Comparison of ENCODE assay signal across 14 mouse cellular contexts in genomic region chr10:127043187-127043586, GRCm38 (mm10). TPM values are rescaled to one million over a fixed set of nuclear protein-coding genes. Genes with fewer than 3 reads are reported as not detected.
DNase-seq lines count a peak whose midpoint lies in the region; ATAC-seq and TF ChIP-seq lines count a peak whose summit lies in the region.
"Had no signal": no experiment of that assay in that cellular context is flagged by ENCODE, and none has a peak within 500 bp of the region (broad histone marks: within the 10 kb centered on the region; RNA-seq: fewer than 3 reads in every experiment).

No protein-coding gene starts in this region.

- peaks cover 16% of the 10 kb centered on the region; the same call in 1 of the 2 replicates for H3K36me3 ChIP-seq in intestine, embryonic 14.5 days (ENCODE audit: control insufficient read depth, insufficient read depth, low read length)
- H3K36me3 ChIP-seq in intestine, embryonic 16.5 days (ENCODE audit: control insufficient read depth, insufficient read depth, low read length) = 0 out of 2 replicates have a peak, but pooled peaks cover 3% of the 10 kb centered on the region
- H3K36me3 ChIP-seq in E14TG2a.4 (ENCODE audit: insufficient read depth, low read length) = peaks cover 53% of the 10 kb centered on the region
- peaks cover 34% of the 10 kb centered on the region for H3K36me3 ChIP-seq in limb, embryonic 13.5 days

- DNase-seq in intestine, embryonic 14.5 days (ENCODE audit: low spot score) = no peak
- DNase-seq in kidney, adult 8-10 months = peak; percentile 90 to 93
- DNase-seq in embryo, embryonic 11 days = no peak
- DNase-seq in testis, postnatal 10 days (ENCODE audit: low spot score) = no peak
- DNase-seq: cerebellum, adult 11-12 months; spleen, adult 18-20 months had no signal

- no peak overlapping the region for H3K9ac ChIP-seq in intestine, embryonic 14.5 days (ENCODE audit: low read length)
- no peak overlapping the region for H3K9ac ChIP-seq in intestine, embryonic 16.5 days (ENCODE audit: low read depth, low read length)
- peak overlapping the region; percentile 13; the same call in 1 of the 2 replicates for H3K9ac ChIP-seq in limb, embryonic 13.5 days

- WGBS in intestine, embryonic 14.5 days = 91% methylated on average over 6 of the region's 6 CpGs
- WGBS in intestine, embryonic 16.5 days = 92% methylated on average over 6 of the region's 6 CpGs
- WGBS in limb, embryonic 13.5 days = 88% methylated on average over 6 of the region's 6 CpGs

- H3K27me3 ChIP-seq in intestine, embryonic 14.5 days (replicated peaks; ENCODE audit: control insufficient read depth, insufficient read depth, low read length) = peaks cover 21% of the 10 kb centered on the region
- peaks cover 9% of the 10 kb centered on the region for H3K27me3 ChIP-seq in intestine, embryonic 16.5 days (replicated peaks; ENCODE audit: control insufficient read depth, insufficient read depth, low read length)
- H3K27me3 ChIP-seq in E14TG2a.4 (ENCODE audit: insufficient read depth, low read length) = peaks cover 8% of the 10 kb centered on the region
- H3K27me3 ChIP-seq in limb, embryonic 13.5 days = peaks cover 30% of the 10 kb centered on the region

- peak overlapping the region; percentile 99; the same call in 1 of the 2 replicates for H3K4me2 ChIP-seq in intestine, embryonic 14.5 days (ENCODE audit: low read length)
- H3K4me2 ChIP-seq in intestine, embryonic 16.5 days (ENCODE audit: low read depth, low read length) = no peak overlapping the region
- H3K4me2 ChIP-seq in limb, embryonic 13.5 days (replicated peaks) = peak overlapping the region; percentile 97

- H3K27ac ChIP-seq in intestine, embryonic 14.5 days (ENCODE audit: low read depth) = no peak overlapping the region
- no peak overlapping the region for H3K27ac ChIP-seq in intestine, embryonic 16.5 days (ENCODE audit: low read length)
- H3K27ac ChIP-seq in limb, embryonic 13.5 days = no peak overlapping the region
- H3K27ac ChIP-seq: embryonic facial prominence, embryonic 12.5 days; heart, embryonic 13.5 days; hindbrain, postnatal 0 days had no signal

- no peak overlapping the region for H3K4me3 ChIP-seq in intestine, embryonic 14.5 days (ENCODE audit: low read depth, low read length)
- H3K4me3 ChIP-seq in intestine, embryonic 16.5 days (ENCODE audit: low read length) = no peak overlapping the region
- peak overlapping the region; percentile 93 for H3K4me3 ChIP-seq in E14TG2a.4 (replicated peaks; ENCODE audit: low read length)
- H3K4me3 ChIP-seq in limb, embryonic 13.5 days = no peak overlapping the region

- no peak for TF ChIP-seq CTCF in E14TG2a.4 (conservative IDR thresholded peaks at IDR 0.05; ENCODE audit: low read length)

- ATAC-seq in intestine, embryonic 14.5 days (replicated peaks; ENCODE audit: low FRiP score, low TSS enrichment, low read depth) = no peak
- ATAC-seq in intestine, embryonic 16.5 days = no peak
- no peak for ATAC-seq in limb, embryonic 13.5 days (ENCODE audit: low FRiP score, low read depth)
- no peak for ATAC-seq in activated CD4-positive, CD25-positive, alpha-beta regulatory T cell, adult 4 months
- ATAC-seq: hindbrain, postnatal 0 days had no signal

- peaks cover 8% of the 10 kb centered on the region for H3K4me1 ChIP-seq in intestine, embryonic 14.5 days (replicated peaks; ENCODE audit: control insufficient read depth, insufficient read depth, low read length)
- peaks cover 7% of the 10 kb centered on the region; the same call in 1 of the 2 replicates for H3K4me1 ChIP-seq in intestine, embryonic 16.5 days (ENCODE audit: control insufficient read depth, insufficient read depth, low read length)
- H3K4me1 ChIP-seq in E14TG2a.4 (replicated peaks; ENCODE audit: low read depth, low read length) = peaks cover 76% of the 10 kb centered on the region
- peaks cover 19% of the 10 kb centered on the region for H3K4me1 ChIP-seq in limb, embryonic 13.5 days

- H3K9me3 ChIP-seq in intestine, embryonic 14.5 days (ENCODE audit: control insufficient read depth, low read length) = no peaks in the 10 kb centered on the region
- H3K9me3 ChIP-seq in intestine, embryonic 16.5 days (ENCODE audit: control insufficient read depth, low read length) = no peaks in the 10 kb centered on the region
- H3K9me3 ChIP-seq in E14TG2a.4 (ENCODE audit: low read length) = no peaks in the 10 kb centered on the region
- no peaks in the 10 kb centered on the region for H3K9me3 ChIP-seq in limb, embryonic 13.5 days
- H3K9me3 ChIP-seq: embryonic facial prominence, embryonic 12.5 days; heart, embryonic 13.5 days had no signal

RNA-seq across cellular contexts. Expression of gene Eef1akmt3, which starts 1.9 kb away (rescaled TPM):
- 0.31 and 0.50 TPM in 2 replicates for polyA plus RNA-seq in intestine, embryonic 14.5 days (2014; fragmentation: Nextera tagmentation; extraction: Ambion mirVana)
- polyA plus RNA-seq in intestine, embryonic 16.5 days (2015; fragmentation: Nextera tagmentation; extraction: Ambion mirVana) = 0.49 and 0.61 TPM in 2 replicates
- 1.0 and 1.1 TPM in 2 replicates for polyA plus RNA-seq in limb, embryonic 13.5 days (2015; fragmentation: Nextera tagmentation; extraction: Ambion mirVana)
- polyA plus RNA-seq in activated CD4-positive, CD25-positive, alpha-beta regulatory T cell, adult 4 months (2017; shearing (Covaris generic)) = under 1 TPM in 1 of 2 experiments, not detected in 1; 0.52 TPM

RNA-seq across cellular contexts. Expression of gene Mettl1, which starts 2.0 kb away (rescaled TPM):
- 60.8 and 65.2 TPM in 2 replicates for polyA plus RNA-seq in intestine, embryonic 14.5 days (2014; fragmentation: Nextera tagmentation; extraction: Ambion mirVana)
- 42.4 and 48.3 TPM in 2 replicates for polyA plus RNA-seq in intestine, embryonic 16.5 days (2015; fragmentation: Nextera tagmentation; extraction: Ambion mirVana)
- 65.5 and 66.9 TPM in 2 replicates for polyA plus RNA-seq in limb, embryonic 13.5 days (2015; fragmentation: Nextera tagmentation; extraction: Ambion mirVana)
- polyA plus RNA-seq in activated CD4-positive, CD25-positive, alpha-beta regulatory T cell, adult 4 months (2017; shearing (Covaris generic)) = 10 to 100 TPM; 19.8 to 23.9 TPM

RNA-seq across cellular contexts. Expression of gene Cyp27b1, which starts 4.9 kb away (rescaled TPM):
- 0.07 and 0.15 TPM in 2 replicates for polyA plus RNA-seq in intestine, embryonic 14.5 days (2014; fragmentation: Nextera tagmentation; extraction: Ambion mirVana)
- polyA plus RNA-seq in intestine, embryonic 16.5 days (2015; fragmentation: Nextera tagmentation; extraction: Ambion mirVana) = 0.05 and 0.11 TPM in 2 replicates
- 0.10 and 0.15 TPM in 2 replicates for polyA plus RNA-seq in limb, embryonic 13.5 days (2015; fragmentation: Nextera tagmentation; extraction: Ambion mirVana)
- polyA plus RNA-seq in activated CD4-positive, CD25-positive, alpha-beta regulatory T cell, adult 4 months (2017; shearing (Covaris generic)) = not detected
- polyA plus RNA-seq: hindbrain, postnatal 0 days had no signal

RNA-seq across cellular contexts. Expression of gene Tsfm, which starts 12.5 kb away (rescaled TPM):
- 86.1 and 86.3 TPM in 2 replicates for polyA plus RNA-seq in intestine, embryonic 14.5 days (2014; fragmentation: Nextera tagmentation; extraction: Ambion mirVana)
- 85.7 and 100 TPM in 2 replicates for polyA plus RNA-seq in intestine, embryonic 16.5 days (2015; fragmentation: Nextera tagmentation; extraction: Ambion mirVana)
- 80.8 and 81.1 TPM in 2 replicates for polyA plus RNA-seq in limb, embryonic 13.5 days (2015; fragmentation: Nextera tagmentation; extraction: Ambion mirVana)
- polyA plus RNA-seq in activated CD4-positive, CD25-positive, alpha-beta regulatory T cell, adult 4 months (2017; shearing (Covaris generic)) = 10 to 100 TPM; 42.5 to 57.1 TPM

RNA-seq across cellular contexts. Expression of gene March9, which starts 16.8 kb away (rescaled TPM):
- polyA plus RNA-seq in intestine, embryonic 14.5 days (2014; fragmentation: Nextera tagmentation; extraction: Ambion mirVana) = 1.4 and 1.9 TPM in 2 replicates
- 0.40 and 0.50 TPM in 2 replicates for polyA plus RNA-seq in intestine, embryonic 16.5 days (2015; fragmentation: Nextera tagmentation; extraction: Ambion mirVana)
- polyA plus RNA-seq in limb, embryonic 13.5 days (2015; fragmentation: Nextera tagmentation; extraction: Ambion mirVana) = 1.5 and 1.8 TPM in 2 replicates
- 1 to 10 TPM in 1 of 2 experiments, under 1 TPM in 1; 0.65 to 1.0 TPM for polyA plus RNA-seq in activated CD4-positive, CD25-positive, alpha-beta regulatory T cell, adult 4 months (2017; shearing (Covaris generic))
- polyA plus RNA-seq: liver, embryonic 16.5 days had no signal

Comparison
In these comparisons a context has a peak if more than half of its experiments do, and no peak if none do; other contexts are left out.
1. DNase-seq: peak in kidney, adult 8-10 months (2 of 2); none in intestine, embryonic 14.5 days (single experiment), embryo, embryonic 11 days (single experiment) and testis, postnatal 10 days (single experiment).